ENCODE assay signal across 21 mouse cellular contexts in genomic region chr9:118726550-118726949, GRCm38 (mm10).
DNase-seq lines count a peak whose midpoint lies in the region; ATAC-seq and TF ChIP-seq lines count a peak whose summit lies in the region.
"Had no signal": no experiment of that assay in that cellular context is flagged by ENCODE, and none has a peak within 500 bp of the region (broad histone marks: within the 10 kb centered on the region; RNA-seq: fewer than 3 reads in every experiment).

No protein-coding gene starts in this region.

- H3K4me2 ChIP-seq in heart, embryonic 14.5 days (ENCODE audit: low read length) = 0 out of 2 replicates have a peak overlapping the region, but pooled peaks have one; percentile 10
- H3K4me2 ChIP-seq in CH12.LX (ENCODE audit: insufficient read depth, low read depth, poor library complexity, severe bottlenecking) = no peak overlapping the region
- H3K4me2 ChIP-seq: forebrain, embryonic 13.5 days; hindbrain, embryonic 13.5 days; limb, embryonic 15.5 days; lung, embryonic 15.5 days; neural tube, embryonic 15.5 days had no signal

- no peak for TF ChIP-seq CTCF in CH12.LX (conservative IDR thresholded peaks at IDR 0.05 in 1 of 2, IDR thresholded peaks at IDR 0.05 in 1 of 2; ENCODE audit: low read depth in 2 of 2, low read length in 2 of 2)

- H3K9me3 ChIP-seq in heart, embryonic 14.5 days (ENCODE audit: control insufficient read depth, low read length) = no peaks in the 10 kb centered on the region
- peaks cover 6% of the 10 kb centered on the region for H3K9me3 ChIP-seq in CH12.LX (replicated peaks; ENCODE audit: low read length)
- H3K9me3 ChIP-seq: forebrain, embryonic 13.5 days; hindbrain, embryonic 13.5 days; limb, embryonic 15.5 days; lung, embryonic 15.5 days; neural tube, embryonic 15.5 days had no signal

- 81% methylated on average over 4 of the region's 4 CpGs for WGBS in heart, embryonic 14.5 days

- H3K9ac ChIP-seq in heart, embryonic 14.5 days (ENCODE audit: low read length) = no peak overlapping the region
- H3K9ac ChIP-seq in CH12.LX (ENCODE audit: insufficient read depth, low read depth) = no peak overlapping the region
- H3K9ac ChIP-seq: forebrain, embryonic 13.5 days; hindbrain, embryonic 13.5 days; limb, embryonic 15.5 days; liver, embryonic 14.5 days; lung, embryonic 15.5 days; neural tube, embryonic 15.5 days had no signal

- H3K27ac ChIP-seq in heart, embryonic 14.5 days (replicated peaks in 1 of 2; ENCODE audit: control insufficient read depth in 1 of 2, insufficient read depth in 1 of 2, low read depth in 2 of 2, low read length in 2 of 2) = peak overlapping the region; percentile 19 to 77; a peak in 3 of 4 replicates
- no peak overlapping the region for H3K27ac ChIP-seq in CH12.LX (ENCODE audit: insufficient read depth, low read depth)
- H3K27ac ChIP-seq: forebrain, embryonic 13.5 days; hindbrain, embryonic 13.5 days; limb, embryonic 15.5 days; liver, embryonic 14.5 days; lung, embryonic 15.5 days; neural tube, embryonic 15.5 days had no signal

- no peaks in the 10 kb centered on the region for H3K36me3 ChIP-seq in heart, embryonic 14.5 days (ENCODE audit: control insufficient read depth, insufficient read depth, low read length)
- no peaks in the 10 kb centered on the region for H3K36me3 ChIP-seq in CH12.LX (replicated peaks in 1 of 2; ENCODE audit: control insufficient read depth in 1 of 2, insufficient read depth in 1 of 2, low read length in 1 of 2)
- H3K36me3 ChIP-seq: hindbrain, embryonic 13.5 days; limb, embryonic 15.5 days; lung, embryonic 15.5 days; neural tube, embryonic 15.5 days had no signal

- H3K4me1 ChIP-seq in heart, embryonic 14.5 days (ENCODE audit: control insufficient read depth in 2 of 2, insufficient read depth in 2 of 2, low read length in 2 of 2) = peaks cover 31 to 56% of the 10 kb centered on the region in 2 experiments
- H3K4me1 ChIP-seq in CH12.LX (ENCODE audit: control insufficient read depth in 1 of 2, insufficient read depth in 2 of 2) = peaks cover 0 to 59% of the 10 kb centered on the region in 2 experiments; a peak in 2 of 4 replicates
- H3K4me1 ChIP-seq: forebrain, embryonic 13.5 days had no signal

- no peak for TF ChIP-seq EP300 in CH12.LX (IDR thresholded peaks at IDR 0.05; ENCODE audit: low read length)

- TF ChIP-seq RAD21 in CH12.LX (IDR thresholded peaks at IDR 0.05; ENCODE audit: low read depth, low read length) = no peak

- no peak overlapping the region for H3K4me3 ChIP-seq in heart, embryonic 14.5 days (ENCODE audit: control insufficient read depth in 1 of 2, insufficient read depth in 1 of 2, low read depth in 1 of 2, low read length in 2 of 2)
- no peak overlapping the region for H3K4me3 ChIP-seq in CH12.LX (replicated peaks in 1 of 3; ENCODE audit: low read depth in 2 of 3, low read length in 2 of 3, poor library complexity in 1 of 3)
- H3K4me3 ChIP-seq: forebrain, embryonic 13.5 days; gastrocnemius, adult 2 months; hindbrain, embryonic 13.5 days; limb, embryonic 15.5 days; lung, embryonic 15.5 days; neural tube, embryonic 15.5 days had no signal

- in situ Hi-C loops in CH12.LX (cut with MboI; ENCODE audit: low pct_ligation_motif_present, low pct_unique_long_range_greater_than_20kb, low sequenced_read_pairs) = no loop called here

- TF ChIP-seq POLR2A in CH12.LX (IDR thresholded peaks at IDR 0.05; ENCODE audit: low read depth, low read length) = no peak

- dilution Hi-C loops in CH12.LX (cut with MboI; ENCODE audit: extremely low pct_ligation_motif_present, extremely low pct_unique_long_range_greater_than_20kb, low sequenced_read_pairs) = no loop called here

- no peaks in the 10 kb centered on the region for H3K27me3 ChIP-seq in heart, embryonic 14.5 days (ENCODE audit: control insufficient read depth, insufficient read depth, low read length)
- H3K27me3 ChIP-seq in CH12.LX (replicated peaks) = no peaks in the 10 kb centered on the region
- H3K27me3 ChIP-seq: forebrain, embryonic 13.5 days; hindbrain, embryonic 13.5 days; limb, embryonic 15.5 days; lung, embryonic 15.5 days; neural tube, embryonic 15.5 days had no signal

- no peak for ATAC-seq in heart, embryonic 14.5 days (ENCODE audit: insufficient number of reproducible peaks, insufficient read depth, low FRiP score, low read depth)
- ATAC-seq: forebrain, embryonic 13.5 days had no signal

- no peak for DNase-seq in heart, postnatal 4 days
- peak; percentile 19 for DNase-seq in 416B (ENCODE audit: low read depth)
- DNase-seq in CH12.LX (ENCODE audit: extremely low read depth) = peak; percentile 23
- DNase-seq in naive thymus-derived CD4-positive, alpha-beta T cell, adult 2 months (ENCODE audit: low read depth) = peak; percentile 31
- DNase-seq in cerebellum, postnatal 4 days (ENCODE audit: low spot score in 2 of 2) = no peak
- DNase-seq in urinary bladder, postnatal 10 days (ENCODE audit: low spot score) = no peak
- DNase-seq: adrenal gland, postnatal 14 days; cerebellum, adult 2 months; cerebellum, postnatal 25 days; gastrocnemius, adult 2 months; kidney, adult 18-20 months; kidney, postnatal 4 days; left cerebral cortex, postnatal 4 days; lung, postnatal 36 days had no signal

- no peaks in the 10 kb centered on the region for H3K79me2 ChIP-seq in CH12.LX (replicated peaks; ENCODE audit: control insufficient read depth, extremely low read depth, insufficient read depth, poor library complexity, severe bottlenecking)

TF ChIP-seq in CH12.LX, 34 proteins besides CTCF, POLR2A, EP300 and RAD21:
- TF ChIP-seq IRF4 (IDR thresholded peaks at IDR 0.05; ENCODE audit: low read depth, low read length) (no peak), CHD2 (IDR thresholded peaks at IDR 0.05; ENCODE audit: low read length) (no peak), USF2 (conservative IDR thresholded peaks at IDR 0.05; ENCODE audit: low read depth, low read length) (no peak), MAX (IDR thresholded peaks at IDR 0.05; ENCODE audit: low read length) (no peak), MAZ (IDR thresholded peaks at IDR 0.05; ENCODE audit: low read depth, low read length) (no peak), PAX5 (IDR thresholded peaks at IDR 0.05; ENCODE audit: low read length) (no peak), HCFC1 (IDR thresholded peaks at IDR 0.05; ENCODE audit: low read depth, low read length) (no peak), NRF1 (IDR thresholded peaks at IDR 0.05; ENCODE audit: low read depth, low read length) (no peak), ELF1 (IDR thresholded peaks at IDR 0.05; ENCODE audit: low read depth, low read length) (no peak), ETS1 (conservative IDR thresholded peaks at IDR 0.05; ENCODE audit: low read depth, low read length) (no peak), RCOR1 (conservative IDR thresholded peaks at IDR 0.05; ENCODE audit: low read depth, low read length) (no peak), POLR2AphosphoS2 (IDR thresholded peaks at IDR 0.05; ENCODE audit: low read depth, low read length) (no peak), CHD1 (IDR thresholded peaks at IDR 0.05; ENCODE audit: low read depth, low read length) (no peak), MEF2A (IDR thresholded peaks at IDR 0.05; ENCODE audit: borderline replicate concordance, low read depth, low read length) (no peak), ZKSCAN1 (IDR thresholded peaks at IDR 0.05; ENCODE audit: borderline replicate concordance, low read depth, low read length) (no peak), ZMIZ1 (IDR thresholded peaks at IDR 0.05; ENCODE audit: low read depth, low read length) (no peak), UBTF (IDR thresholded peaks at IDR 0.05; ENCODE audit: low read depth, low read length) (no peak), BHLHE40 (IDR thresholded peaks at IDR 0.05; ENCODE audit: low read depth, low read length) (no peak), MYC (IDR thresholded peaks at IDR 0.05; ENCODE audit: low read depth, low read length) (no peak), MAFK (IDR thresholded peaks at IDR 0.05; ENCODE audit: insufficient replicate concordance, low read length) (no peak)

Comparison
In these comparisons a context has a peak if more than half of its experiments do, and no peak if none do; other contexts are left out.
1. DNase-seq: peak in 416B (single experiment), CH12.LX (single experiment) and naive thymus-derived CD4-positive, alpha-beta T cell, adult 2 months (single experiment); none in heart, postnatal 4 days (single experiment), cerebellum, postnatal 4 days (0 of 2) and urinary bladder, postnatal 10 days (single experiment).